Mouse (Mus musculus) neural tube, embryonic 14.5 days (tissue): ENCODE results near the gene Rpgr. TPM values are rescaled to one million over a fixed set of nuclear protein-coding genes. Genes with fewer than 3 reads are reported as not detected.

ENCODE experiments used
- ATAC-seq: fragments of 200-750 bp; cut with Nextera tagmentation; 2 replicates; pipeline ENCODE4 v1.8.0; 2017; ENCODE audit warnings: low read depth, mild to moderate bottlenecking, moderate TSS enrichment, moderate library complexity
- H3K27ac ChIP-seq: fragments of 300-500 bp; sonication (generic); 2 replicates; pipeline ENCODE4 v1.5.1; 2014; ENCODE audit warnings: low read depth, mild to moderate bottlenecking, control low read depth, low read length, moderate library complexity, mixed read lengths
- H3K27me3 ChIP-seq: fragments of 300-500 bp; sonication (generic); 2 replicates; pipeline ENCODE4 v1.6.1; 2014; ENCODE audit warnings: low read length; ENCODE audit not compliant: control insufficient read depth, insufficient read depth
- H3K36me3 ChIP-seq: fragments of 300-500 bp; sonication (generic); 2 replicates; pipeline ENCODE4 v1.6.1; 2014; ENCODE audit warnings: low read length, mixed read lengths; ENCODE audit not compliant: control insufficient read depth, insufficient read depth
- H3K4me1 ChIP-seq: fragments of 300-500 bp; sonication (generic); 2 replicates; pipeline ENCODE4 v1.6.1; 2014; ENCODE audit warnings: low read length; ENCODE audit not compliant: control insufficient read depth, insufficient read depth
- H3K4me2 ChIP-seq: fragments of 300-500 bp; sonication (generic); 2 replicates; pipeline ENCODE4 v1.6.1; 2014; ENCODE audit warnings: mild to moderate bottlenecking, low read depth, low read length, control low read depth
- H3K4me3 ChIP-seq: fragments of 300-500 bp; sonication (generic); 2 replicates; pipeline ENCODE4 v1.5.1; 2014; ENCODE audit warnings: low read depth, low read length, control low read depth, mixed read lengths
- H3K9ac ChIP-seq: fragments of 300-500 bp; sonication (generic); replicated peaks from 2 replicates; pipeline ENCODE4 v1.6.1; 2014; ENCODE audit warnings: low read depth, mild to moderate bottlenecking, control low read depth, low read length, mixed read lengths
- H3K9me3 ChIP-seq: fragments of 300-500 bp; sonication (generic); 2 replicates; pipeline ENCODE4 v1.6.1; 2016; ENCODE audit warnings: low read length; ENCODE audit not compliant: control insufficient read depth
- WGBS: fragments of 180-500 bp; shearing (Covaris S2); extraction: QIAGEN DNeasy Blood & Tissue Kit; methylation state at CpG from one replicate; pipeline ENCODE4 v1.1.7; 2014; 5-methylcytosine and 5-hydroxymethylcytosine counted together
- polyA plus RNA-seq: library from polyadenylated mRNA; unstranded; fragments of >200 nt; fragmentation: Nextera tagmentation; extraction: Ambion mirVana; gene quantifications from 2 replicates; pipeline ENCODE4 v1.2.1, GENCODE M21; 2014

Rpgr gene
- polyA plus RNA-seq, result 38.1 and 39.4 TPM in 2 replicates

DNA sequence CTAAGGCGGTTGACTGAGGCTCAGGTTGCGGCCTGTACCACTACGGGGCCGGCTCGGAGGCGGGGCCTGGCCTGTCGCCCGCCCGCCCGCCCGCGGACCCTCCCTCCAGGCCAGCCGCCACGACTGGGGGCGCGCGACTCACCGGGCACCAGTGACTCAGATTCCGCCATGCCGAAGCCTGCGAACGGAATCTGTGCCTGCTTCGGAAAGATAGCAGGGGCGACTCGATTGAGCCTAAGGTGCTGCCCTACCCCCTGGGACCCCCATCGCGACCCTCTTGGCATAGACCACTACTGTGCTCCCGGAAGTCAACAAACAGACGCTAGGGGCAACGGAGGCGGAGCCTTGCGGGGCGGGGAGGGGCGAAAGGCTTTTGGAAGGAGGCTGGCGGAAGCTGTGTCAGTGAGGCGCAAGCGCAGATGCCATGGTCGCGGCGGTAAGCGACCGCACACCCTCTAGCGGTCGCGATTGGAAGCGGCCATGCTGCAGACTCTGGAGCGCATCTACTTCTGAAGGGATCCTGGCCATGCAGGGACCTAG, at the start of gene Rpgr:
TSS of gene Rpgr (minus strand) at position 511 of the 540 bp plus-strand sequence.
- Histone ChIP-seq H3K27ac (peak within 1 kb of the TSS; percentile 80), H3K9me3 (no peaks in the 10 kb centered on the region), H3K9ac (peak within 1 kb of the TSS; percentile 50; the same call in 1 of the 2 replicates), H3K36me3 (no peaks in the 10 kb centered on the region), H3K4me1 (no peaks in the 10 kb centered on the region), H3K4me2 (peak within 1 kb of the TSS; percentile 51), H3K4me3 (peak within 1 kb of the TSS; percentile 47), H3K27me3 (no peaks in the 10 kb centered on the region)
- 8% methylated on average over 47 of the region's 47 CpGs for WGBS
- peak; percentile 98 for ATAC-seq

DNA sequence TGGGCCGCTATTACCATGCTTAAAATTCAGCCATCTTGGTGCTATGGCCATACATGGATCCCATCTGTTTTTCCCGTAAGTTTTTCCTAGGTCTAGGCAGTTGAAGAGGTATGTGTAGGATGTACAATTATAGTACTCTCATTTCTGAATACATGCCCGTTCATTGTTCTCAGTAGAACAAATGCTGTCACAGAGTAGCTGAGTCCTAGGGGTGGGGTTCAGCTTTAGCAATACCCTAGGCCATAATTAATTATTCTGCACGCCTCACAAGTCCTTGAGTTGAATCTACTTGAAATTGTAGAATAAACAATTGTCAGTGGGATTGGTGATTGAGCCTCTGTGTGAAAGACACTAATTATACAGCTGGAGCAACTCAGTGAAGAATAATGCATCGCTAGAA, 41.5 kb upstream of the Rpgr start:
- H3K4me1 ChIP-seq, result no peaks in the 10 kb centered on the region
- no peak overlapping the region for H3K4me2 ChIP-seq
- H3K9me3 ChIP-seq, result no peaks in the 10 kb centered on the region
- no peak for ATAC-seq
- H3K27me3 ChIP-seq, result no peaks in the 10 kb centered on the region
- H3K27ac ChIP-seq, result no peak overlapping the region
- H3K4me3 ChIP-seq, result no peak overlapping the region
- no peaks in the 10 kb centered on the region for H3K36me3 ChIP-seq
- H3K9ac ChIP-seq, result no peak overlapping the region
- 82% methylated on average over 5 of the region's 5 CpGs for WGBS

GRCm38 (mm10) chrX:10257774-10258173, 41.1 kb upstream of the Rpgr start:
- Histone ChIP-seq H3K4me3 (no peak overlapping the region), H3K27ac (no peak overlapping the region), H3K4me1 (no peaks in the 10 kb centered on the region), H3K9me3 (no peaks in the 10 kb centered on the region), H3K36me3 (no peaks in the 10 kb centered on the region), H3K4me2 (no peak overlapping the region), H3K9ac (no peak overlapping the region), H3K27me3 (no peaks in the 10 kb centered on the region)
- ATAC-seq, result no peak
- 91% methylated on average over 1 of the region's 1 CpGs for WGBS

GRCm38 (mm10) chrX:10251852-10252504, 35.3 kb upstream of the Rpgr start, which contains the start of gene Otc:
Otc (plus strand) TSS chrX:10252305.
- H3K27ac ChIP-seq, result no peak within 1 kb of the TSS
- WGBS, result 62% methylated on average over 2 of the region's 2 CpGs
- ATAC-seq, result no peak
- no peaks in the 10 kb centered on the region for H3K9me3 ChIP-seq
- H3K4me3 ChIP-seq, result no peak within 1 kb of the TSS
- no peak within 1 kb of the TSS for H3K9ac ChIP-seq
- no peaks in the 10 kb centered on the region for H3K4me1 ChIP-seq
- no peaks in the 10 kb centered on the region for H3K27me3 ChIP-seq
- no peaks in the 10 kb centered on the region for H3K36me3 ChIP-seq
- no peak within 1 kb of the TSS for H3K4me2 ChIP-seq

DNA sequence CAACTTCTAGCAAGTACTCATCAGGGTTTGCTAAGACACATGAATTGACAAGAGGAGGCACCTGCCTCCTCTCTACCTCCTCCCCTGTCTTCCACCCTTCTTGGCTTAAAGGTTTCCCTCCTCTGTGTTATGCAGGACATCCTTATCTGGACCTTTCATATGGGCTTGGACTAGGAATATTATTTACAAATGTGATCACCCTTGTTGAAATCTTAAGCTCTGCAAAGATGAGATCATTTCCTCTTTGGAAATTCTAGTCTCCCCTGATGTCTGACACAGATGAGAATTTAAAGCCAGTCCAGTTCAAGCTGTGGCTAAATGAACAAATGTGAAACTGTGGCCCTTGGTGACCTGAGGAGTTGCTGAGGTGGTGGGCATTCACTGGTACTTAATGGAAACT, 34.6 kb upstream of the Rpgr start:
- no peak for ATAC-seq
- H3K9ac ChIP-seq, result no peak overlapping the region
- no peaks in the 10 kb centered on the region for H3K27me3 ChIP-seq
- no peaks in the 10 kb centered on the region for H3K9me3 ChIP-seq
- no peak overlapping the region for H3K27ac ChIP-seq
- no peak overlapping the region for H3K4me3 ChIP-seq
- no peaks in the 10 kb centered on the region for H3K36me3 ChIP-seq
- H3K4me1 ChIP-seq, result no peaks in the 10 kb centered on the region
- H3K4me2 ChIP-seq, result no peak overlapping the region

GRCm38 (mm10) chrX:10243916-10244315, 27.2 kb upstream of the Rpgr start:
- Histone ChIP-seq H3K4me2 (no peak overlapping the region), H3K9me3 (no peaks in the 10 kb centered on the region), H3K4me3 (no peak overlapping the region), H3K27me3 (no peaks in the 10 kb centered on the region), H3K27ac (no peak overlapping the region), H3K36me3 (no peaks in the 10 kb centered on the region), H3K4me1 (no peaks in the 10 kb centered on the region), H3K9ac (no peak overlapping the region)
- ATAC-seq, result no peak
- WGBS, result 80% methylated on average over 3 of the region's 3 CpGs

GRCm38 (mm10) chrX:10239515-10239914, 22.8 kb upstream of the Rpgr start:
- 63% methylated on average over 4 of the region's 4 CpGs for WGBS
- no peak overlapping the region for H3K9ac ChIP-seq

DNA sequence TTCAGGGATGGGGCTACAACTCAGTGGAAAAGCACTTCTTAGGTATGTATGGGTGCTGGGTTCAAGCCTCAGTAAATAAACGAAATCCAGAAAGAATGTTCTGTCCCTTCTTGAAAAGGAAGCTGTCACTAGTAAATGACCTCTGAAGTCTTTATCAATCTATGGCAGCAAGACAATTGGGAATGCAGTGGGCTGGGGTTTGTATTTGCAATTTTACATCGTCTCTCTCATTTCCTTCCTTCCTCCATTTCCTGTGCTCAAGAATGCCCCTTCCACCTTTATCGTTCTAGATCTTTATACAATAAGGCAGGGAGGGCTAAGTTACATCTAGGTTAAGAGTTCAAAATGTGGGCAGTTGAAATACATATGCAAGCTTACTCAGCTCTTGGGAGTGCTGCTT, 17.9 kb upstream of the Rpgr start:
- Histone ChIP-seq H3K4me3 (no peak overlapping the region), H3K4me1 (no peaks in the 10 kb centered on the region), H3K9ac (no peak overlapping the region), H3K4me2 (no peak overlapping the region), H3K27ac (no peak overlapping the region), H3K36me3 (no peaks in the 10 kb centered on the region), H3K9me3 (no peaks in the 10 kb centered on the region), H3K27me3 (no peaks in the 10 kb centered on the region)
- WGBS, result 85% methylated on average over 3 of the region's 3 CpGs
- ATAC-seq, result no peak

More at GRCm38 (mm10) chrX:10239515-10239914, 22.8 kb upstream of the Rpgr start:
- H3K9me3 ChIP-seq, result no peaks in the 10 kb centered on the region
- H3K27me3 ChIP-seq, result no peaks in the 10 kb centered on the region
- H3K27ac ChIP-seq, result no peak overlapping the region
- ATAC-seq, result no peak
- H3K4me2 ChIP-seq, result no peak overlapping the region
- no peaks in the 10 kb centered on the region for H3K36me3 ChIP-seq
- no peaks in the 10 kb centered on the region for H3K4me1 ChIP-seq
- H3K4me3 ChIP-seq, result no peak overlapping the region

GRCm38 (mm10) chrX:10233051-10233450, 16.3 kb upstream of the Rpgr start:
- H3K27ac ChIP-seq, result no peak overlapping the region
- H3K36me3 ChIP-seq, result no peaks in the 10 kb centered on the region
- H3K9ac ChIP-seq, result no peak overlapping the region
- H3K9me3 ChIP-seq, result no peaks in the 10 kb centered on the region
- H3K4me3 ChIP-seq, result no peak overlapping the region
- 73% methylated on average over 2 of the region's 2 CpGs for WGBS
- H3K4me1 ChIP-seq, result no peaks in the 10 kb centered on the region
- no peak for ATAC-seq
- no peaks in the 10 kb centered on the region for H3K27me3 ChIP-seq
- no peak overlapping the region for H3K4me2 ChIP-seq
